Mouse (Mus musculus) liver, embryonic 12.5 days (tissue): ENCODE data around the gene Rela. TPM values are rescaled to one million over a fixed set of nuclear protein-coding genes. Genes with fewer than 3 reads are reported as not detected.

Experiments used
- ATAC-seq: fragments of 200-750 bp; cut with Nextera tagmentation; 2 replicates; pipeline ENCODE4 v1.8.0; 2017; ENCODE audit warnings: moderate number of reproducible peaks, mild to moderate bottlenecking, moderate library complexity
- H3K27ac ChIP-seq: fragments of 300-500 bp; sonication (generic); 2 replicates; pipeline ENCODE4 v1.5.1; 2016; ENCODE audit warnings: mild to moderate bottlenecking
- H3K27me3 ChIP-seq: fragments of 300-500 bp; sonication (generic); replicated peaks from 2 replicates; pipeline ENCODE4 v1.6.1; 2016; ENCODE audit warnings: mild to moderate bottlenecking, moderate library complexity
- H3K36me3 ChIP-seq: fragments of 300-500 bp; sonication (generic); 2 replicates; pipeline ENCODE4 v1.6.1; 2016; ENCODE audit warnings: mild to moderate bottlenecking, moderate library complexity
- H3K4me1 ChIP-seq: fragments of 300-500 bp; sonication (generic); 2 replicates; pipeline ENCODE4 v1.6.1; 2016
- H3K4me2 ChIP-seq: fragments of 300-500 bp; sonication (generic); 2 replicates; pipeline ENCODE4 v1.6.1; 2016; ENCODE audit warnings: mild to moderate bottlenecking, moderate library complexity
- H3K4me3 ChIP-seq: fragments of 300-500 bp; sonication (generic); 2 replicates; pipeline ENCODE4 v1.5.1; 2016; ENCODE audit warnings: mild to moderate bottlenecking, moderate library complexity
- H3K9ac ChIP-seq: fragments of 300-500 bp; sonication (generic); 2 replicates; pipeline ENCODE4 v1.6.1; 2016; ENCODE audit warnings: mild to moderate bottlenecking, moderate library complexity
- H3K9me3 ChIP-seq: fragments of 300-500 bp; sonication (generic); replicated peaks from 2 replicates; pipeline ENCODE4 v1.6.1; 2016; ENCODE audit warnings: mild to moderate bottlenecking, moderate library complexity
- WGBS: fragments of 180-500 bp; shearing (Covaris S2); methylation state at CpG from one replicate; pipeline ENCODE4 v1.1.7; 2016; ENCODE audit not compliant: insufficient replicate concordance; 5-methylcytosine and 5-hydroxymethylcytosine counted together
- polyA plus RNA-seq: library from polyadenylated mRNA; unstranded; fragments of >200 nt; fragmentation: Nextera tagmentation; extraction: Ambion mirVana; gene quantifications from 2 replicates; pipeline ENCODE4 v1.2.1, GENCODE M21; 2016

Rela gene
- polyA plus RNA-seq, 1 experiment from 2014 or later = 33.6 TPM

DNA sequence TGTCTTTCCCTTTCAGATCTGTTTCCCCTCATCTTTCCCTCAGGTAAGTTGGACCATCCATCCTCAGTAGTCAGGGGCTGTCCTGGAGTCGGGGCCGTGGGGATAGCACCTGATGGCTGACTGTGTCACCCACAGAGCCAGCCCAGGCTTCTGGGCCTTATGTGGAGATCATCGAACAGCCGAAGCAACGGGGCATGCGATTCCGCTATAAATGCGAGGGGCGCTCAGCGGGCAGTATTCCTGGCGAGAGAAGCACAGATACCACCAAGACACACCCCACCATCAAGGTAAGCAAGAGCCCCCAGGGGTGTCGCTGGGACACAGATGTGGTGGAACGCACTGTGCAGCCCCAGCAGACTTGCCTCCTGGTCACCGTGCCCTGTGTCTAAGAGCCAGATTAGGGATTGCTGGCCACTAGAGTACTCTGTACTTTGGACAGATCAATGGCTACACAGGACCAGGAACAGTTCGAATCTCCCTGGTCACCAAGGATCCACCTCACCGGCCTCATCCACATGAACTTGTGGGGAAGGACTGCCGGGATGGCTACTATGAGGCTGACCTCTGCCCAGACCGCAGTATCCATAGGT lies 1.2 kb downstream of the Rela start:
- Histone ChIP-seq H3K9ac (peak overlapping the region; percentile 92), H3K27ac (peak overlapping the region; percentile 92)
- ATAC-seq = no peak

GRCm38 (mm10) chr19:5640339-5640738 lies 3.1 kb downstream of the Rela start:
- no peaks in the 10 kb centered on the region for H3K9me3 ChIP-seq
- WGBS = 72% methylated on average over 9 of the region's 9 CpGs
- H3K27ac ChIP-seq = peak overlapping the region; percentile 92; the same call in 1 of the 2 replicates
- H3K36me3 ChIP-seq = peaks cover 69% of the 10 kb centered on the region
- peaks cover 49% of the 10 kb centered on the region for H3K4me1 ChIP-seq
- H3K27me3 ChIP-seq = no peaks in the 10 kb centered on the region
- no peak for ATAC-seq
- no peak overlapping the region for H3K9ac ChIP-seq
- peak overlapping the region; percentile 6; the same call in 1 of the 2 replicates for H3K4me2 ChIP-seq
- no peak overlapping the region for H3K4me3 ChIP-seq

More for the DNA sequence above, 1.2 kb downstream of the Rela start:
- H3K4me1 ChIP-seq = peaks cover 49% of the 10 kb centered on the region
- H3K27me3 ChIP-seq = no peaks in the 10 kb centered on the region
- WGBS = 83% methylated on average over 18 of the region's 18 CpGs
- peak overlapping the region; percentile 90 for H3K4me3 ChIP-seq
- H3K4me2 ChIP-seq = peak overlapping the region; percentile 96
- peaks cover 52% of the 10 kb centered on the region for H3K36me3 ChIP-seq
- H3K9me3 ChIP-seq = no peaks in the 10 kb centered on the region

DNA sequence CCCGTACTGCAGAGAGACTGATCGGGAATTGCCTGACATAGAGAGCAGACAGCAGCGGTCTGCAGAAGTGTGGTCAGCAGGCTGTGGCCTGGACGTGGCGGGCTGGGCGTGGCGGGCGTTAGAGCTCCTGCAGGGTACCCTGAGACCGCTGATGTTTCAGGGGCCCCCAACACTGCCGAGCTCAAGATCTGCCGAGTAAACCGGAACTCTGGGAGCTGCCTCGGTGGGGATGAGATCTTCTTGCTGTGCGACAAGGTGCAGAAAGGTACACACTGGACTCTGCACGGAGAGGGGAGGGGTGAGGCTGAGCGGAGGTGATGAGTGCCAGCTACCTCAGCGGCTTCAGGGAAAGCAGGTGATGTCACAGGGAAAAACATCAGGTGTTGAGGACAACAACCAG lies 3.7 kb downstream of the Rela start:
- no peak overlapping the region for H3K4me3 ChIP-seq
- peaks cover 76% of the 10 kb centered on the region for H3K36me3 ChIP-seq
- no peak overlapping the region for H3K9ac ChIP-seq
- H3K27ac ChIP-seq = peak overlapping the region; percentile 38; the same call in 1 of the 2 replicates
- no peaks in the 10 kb centered on the region for H3K27me3 ChIP-seq
- no peak overlapping the region for H3K4me2 ChIP-seq
- 78% methylated on average over 17 of the region's 17 CpGs for WGBS
- peaks cover 47% of the 10 kb centered on the region for H3K4me1 ChIP-seq
- no peak for ATAC-seq
- H3K9me3 ChIP-seq = no peaks in the 10 kb centered on the region

DNA sequence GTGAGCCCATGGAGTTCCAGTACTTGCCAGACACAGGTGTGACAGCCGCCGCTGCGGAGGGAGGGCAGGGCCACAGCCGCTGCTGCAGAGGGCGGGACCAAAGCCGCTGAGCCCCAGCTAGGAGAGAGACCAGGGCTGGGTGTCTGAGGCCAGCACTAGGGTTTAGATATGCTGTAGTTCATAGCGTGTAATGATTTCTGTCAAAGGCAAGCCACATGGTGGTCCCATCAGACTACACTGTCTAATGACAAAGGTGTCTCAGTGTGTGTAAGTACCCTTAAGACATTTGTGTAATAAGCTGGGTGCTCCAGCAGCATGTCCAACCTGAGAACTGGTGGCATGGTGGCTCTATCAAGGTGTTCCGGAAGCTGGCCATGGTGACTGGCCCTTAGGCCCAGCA lies 4.4 kb downstream of the Rela start:
- 81% methylated on average over 8 of the region's 8 CpGs for WGBS
- Histone ChIP-seq H3K27ac (no peak overlapping the region), H3K9me3 (no peaks in the 10 kb centered on the region), H3K27me3 (no peaks in the 10 kb centered on the region), H3K4me3 (no peak overlapping the region), H3K4me2 (no peak overlapping the region), H3K4me1 (peaks cover 41% of the 10 kb centered on the region), H3K36me3 (peaks cover 82% of the 10 kb centered on the region), H3K9ac (no peak overlapping the region)
- no peak for ATAC-seq

DNA sequence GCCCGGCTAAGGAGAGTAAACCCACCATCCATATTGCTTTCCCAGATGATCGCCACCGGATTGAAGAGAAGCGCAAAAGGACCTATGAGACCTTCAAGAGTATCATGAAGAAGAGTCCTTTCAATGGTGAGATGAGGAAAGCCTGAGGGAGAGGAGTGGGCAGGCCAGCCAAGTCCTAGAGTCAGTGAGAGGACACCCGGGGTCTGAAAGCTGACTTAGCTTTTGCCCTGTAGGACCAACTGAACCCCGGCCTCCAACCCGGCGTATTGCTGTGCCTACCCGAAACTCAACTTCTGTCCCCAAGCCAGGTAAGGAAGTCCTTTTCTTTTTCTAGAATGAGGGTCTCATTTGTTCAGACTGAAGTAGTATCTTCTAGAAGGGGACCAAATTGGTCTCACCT lies 8.0 kb downstream of the Rela start:
- no peak for ATAC-seq
- WGBS = 88% methylated on average over 9 of the region's 9 CpGs
- H3K27ac ChIP-seq = no peak overlapping the region
- H3K9me3 ChIP-seq = no peaks in the 10 kb centered on the region
- peaks cover 43% of the 10 kb centered on the region for H3K4me1 ChIP-seq
- H3K9ac ChIP-seq = no peak overlapping the region
- no peaks in the 10 kb centered on the region for H3K27me3 ChIP-seq
- H3K36me3 ChIP-seq = peaks cover 83% of the 10 kb centered on the region
- H3K4me2 ChIP-seq = no peak overlapping the region
- no peak overlapping the region for H3K4me3 ChIP-seq

GRCm38 (mm10) chr19:5646731-5647330 lies 9.5 kb downstream of the Rela start:
- Histone ChIP-seq H3K4me2 (no peak overlapping the region), H3K9me3 (no peaks in the 10 kb centered on the region), H3K4me3 (no peak overlapping the region), H3K27me3 (no peaks in the 10 kb centered on the region), H3K36me3 (peaks cover 83% of the 10 kb centered on the region), H3K4me1 (peaks cover 37% of the 10 kb centered on the region), H3K27ac (no peak overlapping the region; the same call in 1 of the 2 replicates), H3K9ac (no peak overlapping the region)
- 84% methylated on average over 8 of the region's 8 CpGs for WGBS
- ATAC-seq = no peak

- H3K4me2 ChIP-seq = no peak overlapping the region
- H3K9ac ChIP-seq = no peak overlapping the region
- H3K36me3 ChIP-seq = peaks cover 83% of the 10 kb centered on the region
- no peak overlapping the region for H3K4me3 ChIP-seq
- no peaks in the 10 kb centered on the region for H3K27me3 ChIP-seq
- 84% methylated on average over 6 of the region's 6 CpGs for WGBS
- H3K9me3 ChIP-seq = no peaks in the 10 kb centered on the region
- 0 out of 2 replicates have a peak overlapping the region, but pooled peaks have one; percentile 59 for H3K27ac ChIP-seq
- peaks cover 46% of the 10 kb centered on the region for H3K4me1 ChIP-seq
- no peak for ATAC-seq
Observed at GRCm38 (mm10) chr19:5647791-5648190, 10.5 kb downstream of the Rela start.

DNA sequence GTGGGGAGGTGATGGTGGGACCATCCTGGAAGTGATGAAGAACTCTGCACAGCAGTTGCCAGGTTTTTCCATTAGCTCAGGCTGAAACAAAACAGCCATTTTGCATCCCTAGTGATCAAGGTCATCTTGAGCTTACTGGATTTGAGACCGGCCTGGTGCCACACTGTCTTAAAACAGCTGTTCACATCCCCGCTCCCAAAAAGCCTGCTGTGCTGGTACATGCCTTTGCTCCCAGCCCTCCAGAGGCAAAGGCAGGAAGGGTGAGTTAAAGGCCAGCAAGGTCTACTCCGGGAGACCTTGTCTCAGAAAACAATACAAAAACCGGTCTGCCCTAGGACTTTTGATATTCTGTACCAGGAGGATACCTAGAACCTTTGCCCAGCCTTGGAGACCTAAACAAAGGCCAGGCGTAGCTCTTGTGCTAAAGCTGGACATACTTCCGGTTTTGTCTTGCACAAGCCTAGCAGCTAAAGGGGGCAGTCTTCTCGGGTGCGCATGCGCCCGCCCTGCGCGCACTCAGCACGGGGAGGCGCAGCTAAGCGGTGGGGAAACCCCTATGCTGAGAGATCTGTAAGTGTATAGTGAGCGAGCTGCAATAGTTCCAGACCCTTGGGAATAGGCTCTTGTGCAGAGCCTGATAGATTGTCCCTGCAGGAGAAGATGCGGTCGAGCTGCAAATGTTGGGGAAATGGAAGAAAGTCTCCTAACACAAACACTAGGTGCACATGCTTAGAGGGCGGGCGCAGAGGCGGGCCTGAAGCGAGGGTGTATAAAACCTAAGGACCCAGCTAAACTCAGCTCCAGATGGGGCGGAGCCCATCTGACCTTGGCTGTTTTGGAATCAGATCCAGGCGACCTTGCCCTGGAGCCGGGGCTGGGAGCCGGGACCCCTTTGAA lies 11.4 kb downstream of the Rela start:
- Histone ChIP-seq H3K4me2 (peak overlapping the region; percentile 70), H3K9me3 (no peaks in the 10 kb centered on the region), H3K27ac (peak overlapping the region; percentile 59), H3K36me3 (peaks cover 84% of the 10 kb centered on the region), H3K4me1 (peaks cover 47% of the 10 kb centered on the region), H3K9ac (peak overlapping the region; percentile 42), H3K27me3 (no peaks in the 10 kb centered on the region), H3K4me3 (peak overlapping the region; percentile 42)
- ATAC-seq = peak; percentile 77
- 10% methylated on average over 26 of the region's 26 CpGs for WGBS

DNA sequence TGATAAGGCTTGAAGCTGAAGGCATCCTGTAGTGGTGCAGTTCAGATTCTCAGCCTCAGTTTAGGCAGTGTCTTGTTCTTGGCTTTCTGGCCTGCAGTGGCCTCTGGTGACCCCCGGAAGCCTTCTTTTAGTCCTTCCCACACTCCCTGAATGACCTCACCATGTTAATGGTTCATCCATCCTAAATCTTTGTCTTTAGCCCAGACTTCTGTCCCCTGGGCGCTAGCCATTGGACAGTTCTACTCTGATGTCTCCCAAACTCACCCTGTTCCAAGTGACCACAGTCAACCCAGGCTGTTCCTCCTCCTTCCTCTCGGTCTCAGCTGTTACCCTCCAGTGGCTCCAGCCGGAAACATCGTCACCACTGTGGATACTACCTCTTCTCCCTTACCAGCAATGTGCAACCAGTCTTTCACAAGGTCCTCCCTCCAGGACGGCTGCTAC lies 12.0 kb downstream of the Rela start:
- 52% methylated on average over 6 of the region's 6 CpGs for WGBS
- Histone ChIP-seq H3K36me3 (peaks cover 84% of the 10 kb centered on the region), H3K9ac (peak overlapping the region; percentile 42)

GRCm38 (mm10) chr19:5651502-5652274 lies 14.4 kb downstream of the Rela start:
- ATAC-seq = peak; percentile 48
- peak overlapping the region; percentile 49; the same call in 1 of the 2 replicates for H3K27ac ChIP-seq

More for the DNA sequence above, 12.0 kb downstream of the Rela start:
- no peak for ATAC-seq
- peak overlapping the region; percentile 42 for H3K4me3 ChIP-seq
- peak overlapping the region; percentile 70 for H3K4me2 ChIP-seq
- no peaks in the 10 kb centered on the region for H3K27me3 ChIP-seq
- peak overlapping the region; percentile 61 for H3K27ac ChIP-seq
- H3K4me1 ChIP-seq = peaks cover 49% of the 10 kb centered on the region
- H3K9me3 ChIP-seq = no peaks in the 10 kb centered on the region

GRCm38 (mm10) chr19:5652570-5652969 lies 15.3 kb downstream of the Rela start:
- 83% methylated on average over 6 of the region's 6 CpGs for WGBS
- ATAC-seq = no peak
- Histone ChIP-seq H3K27me3 (no peaks in the 10 kb centered on the region), H3K4me2 (no peak overlapping the region; the same call in 1 of the 2 replicates), H3K36me3 (peaks cover 84% of the 10 kb centered on the region), H3K9ac (no peak overlapping the region), H3K4me3 (no peak overlapping the region), H3K27ac (no peak overlapping the region), H3K4me1 (peaks cover 52% of the 10 kb centered on the region), H3K9me3 (no peaks in the 10 kb centered on the region)

More at GRCm38 (mm10) chr19:5651502-5652274, 14.4 kb downstream of the Rela start:
- WGBS = 66% methylated on average over 13 of the region's 13 CpGs
- Histone ChIP-seq H3K4me1 (peaks cover 56% of the 10 kb centered on the region), H3K9me3 (no peaks in the 10 kb centered on the region), H3K4me2 (peak overlapping the region; percentile 14), H3K4me3 (no peak overlapping the region), H3K36me3 (peaks cover 84% of the 10 kb centered on the region), H3K9ac (no peak overlapping the region), H3K27me3 (no peaks in the 10 kb centered on the region)
